Mouse (Mus musculus): ENCODE results near the gene Fndc1. TPM values are rescaled to one million over a fixed set of nuclear protein-coding genes. Genes with fewer than 3 reads are reported as not detected.
A peak's percentile ranks its signal among the peaks of the same experiment; 100 is the strongest.

The Fndc1 gene
- total RNA-seq, 4 experiments from 2014 or later, result 9.2 to 11.4 (median 10.3) TPM

- peak in 1 of 2 experiments; percentile 57 for DNase-seq (ENCODE audit: low spot score in 2 of 2)
Measured at GRCm38 (mm10) chr17:7821553-7822186, 5.4 kb downstream of the Fndc1 start.

GRCm38 (mm10) chr17:7820176-7820575, 6.9 kb downstream of the Fndc1 start:
- no peak for DNase-seq (ENCODE audit: low spot score in 2 of 2)

GRCm38 (mm10) chr17:7816602-7817001, 10.5 kb downstream of the Fndc1 start:
- DNase-seq (ENCODE audit: low spot score in 2 of 2), result peak in 1 of 2 experiments; percentile 8

GRCm38 (mm10) chr17:7814433-7814832, 12.7 kb downstream of the Fndc1 start:
- no peak for DNase-seq (ENCODE audit: low spot score in 2 of 2)

- DNase-seq (ENCODE audit: low spot score in 2 of 2), result no peak
Measured at GRCm38 (mm10) chr17:7808043-7808442, 19.1 kb downstream of the Fndc1 start.

- peak in 1 of 2 experiments; percentile 46 for DNase-seq (ENCODE audit: low spot score in 2 of 2)
Measured at GRCm38 (mm10) chr17:7805105-7805504, 22.0 kb downstream of the Fndc1 start.

- no peak for DNase-seq (ENCODE audit: low spot score in 2 of 2)
Measured at GRCm38 (mm10) chr17:7802483-7802882, 24.6 kb downstream of the Fndc1 start.

GRCm38 (mm10) chr17:7799894-7800293, 27.2 kb downstream of the Fndc1 start:
- no peak for DNase-seq (ENCODE audit: low spot score in 2 of 2)

- no peak for DNase-seq (ENCODE audit: low spot score in 2 of 2)
Measured at GRCm38 (mm10) chr17:7795584-7795983, 31.5 kb downstream of the Fndc1 start.

GRCm38 (mm10) chr17:7795168-7795567, 31.9 kb downstream of the Fndc1 start:
- DNase-seq (ENCODE audit: low spot score in 2 of 2), result no peak

GRCm38 (mm10) chr17:7794093-7794492, 33.0 kb downstream of the Fndc1 start:
- no peak for DNase-seq (ENCODE audit: low spot score in 2 of 2)

- no peak for DNase-seq (ENCODE audit: low spot score in 2 of 2)
Measured at GRCm38 (mm10) chr17:7790512-7790911, 36.6 kb downstream of the Fndc1 start.

- no peak for DNase-seq (ENCODE audit: low spot score in 2 of 2)
Measured at GRCm38 (mm10) chr17:7774101-7774500, 53.0 kb downstream of the Fndc1 start.

- no peak for DNase-seq (ENCODE audit: low spot score in 2 of 2)
Measured at GRCm38 (mm10) chr17:7759786-7760185, 67.3 kb downstream of the Fndc1 start.

- DNase-seq (ENCODE audit: low spot score in 2 of 2), result no peak
Measured at GRCm38 (mm10) chr17:7755001-7755400, 72.1 kb downstream of the Fndc1 start.

- no peak for DNase-seq (ENCODE audit: low spot score in 2 of 2)
Measured at GRCm38 (mm10) chr17:7753383-7753782, 73.7 kb downstream of the Fndc1 start.

- no peak for DNase-seq (ENCODE audit: low spot score in 2 of 2)
Measured at GRCm38 (mm10) chr17:7749051-7749815, 77.9 kb downstream of the Fndc1 start.

GRCm38 (mm10) chr17:7746841-7747240, 80.3 kb downstream of the Fndc1 start:
- peak; percentile 40 to 55 for DNase-seq (ENCODE audit: low spot score in 2 of 2)

GRCm38 (mm10) chr17:7744976-7745375, 82.1 kb downstream of the Fndc1 start:
- DNase-seq (ENCODE audit: low spot score in 2 of 2), result no peak

GRCm38 (mm10) chr17:7740988-7741387, 86.1 kb downstream of the Fndc1 start:
- no peak for DNase-seq (ENCODE audit: low spot score in 2 of 2)

GRCm38 (mm10) chr17:7722991-7723390, 104.1 kb downstream of the Fndc1 start:
- no peak for DNase-seq (ENCODE audit: low spot score in 2 of 2)

GRCm38 (mm10) chr17:7718886-7719285, 108.2 kb downstream of the Fndc1 start:
- DNase-seq (ENCODE audit: low spot score in 2 of 2), result no peak

GRCm38 (mm10) chr17:7717945-7718344, 109.2 kb downstream of the Fndc1 start:
- DNase-seq (ENCODE audit: low spot score in 2 of 2), result no peak

Measured in layer of hippocampus, adult 8-10 months (tissue).